Mouse (Mus musculus) limb, embryonic 15.5 days (tissue): ENCODE results near the gene Elovl6. TPM values are rescaled to one million over a fixed set of nuclear protein-coding genes. Genes with fewer than 3 reads are reported as not detected.

Experiments used
- ATAC-seq: fragments of 200-750 bp; cut with Nextera tagmentation; 2 replicates; pipeline ENCODE4 v1.8.0; 2017; ENCODE audit warnings: low read depth, moderate TSS enrichment; ENCODE audit not compliant: insufficient number of reproducible peaks, low FRiP score, low TSS enrichment
- H3K27ac ChIP-seq: fragments of 300-500 bp; sonication (generic); 2 replicates; pipeline ENCODE4 v1.5.1; 2015; ENCODE audit warnings: moderate library complexity, mild to moderate bottlenecking, inconsistent platforms
- H3K27me3 ChIP-seq: fragments of 300-500 bp; sonication (generic); 2 replicates; pipeline ENCODE4 v1.6.1; 2015; ENCODE audit warnings: inconsistent platforms
- H3K36me3 ChIP-seq: fragments of 300-500 bp; sonication (generic); 2 replicates; pipeline ENCODE4 v1.6.1; 2015; ENCODE audit warnings: inconsistent platforms
- H3K4me1 ChIP-seq: fragments of 300-500 bp; sonication (generic); 2 replicates; pipeline ENCODE4 v1.6.1; 2015; ENCODE audit warnings: inconsistent platforms
- H3K4me2 ChIP-seq: fragments of 300-500 bp; sonication (generic); 2 replicates; pipeline ENCODE4 v1.6.1; 2015; ENCODE audit warnings: mild to moderate bottlenecking, inconsistent platforms
- H3K4me3 ChIP-seq: fragments of 300-500 bp; sonication (generic); 2 replicates; pipeline ENCODE4 v1.5.1; 2015; ENCODE audit warnings: mild to moderate bottlenecking, inconsistent platforms
- H3K9ac ChIP-seq: fragments of 300-500 bp; sonication (generic); 2 replicates; pipeline ENCODE4 v1.6.1; 2015; ENCODE audit warnings: inconsistent platforms
- H3K9me3 ChIP-seq: fragments of 300-500 bp; sonication (generic); 2 replicates; pipeline ENCODE4 v1.6.1; 2016; ENCODE audit warnings: inconsistent platforms
- WGBS: fragments of 180-500 bp; shearing (Covaris S2); methylation state at CpG from one replicate; pipeline ENCODE4 v1.1.7; 2015; 5-methylcytosine and 5-hydroxymethylcytosine counted together
- polyA plus RNA-seq: library from polyadenylated mRNA; unstranded; fragments of >200 nt; fragmentation: Nextera tagmentation; extraction: Ambion mirVana; gene quantifications from 2 replicates; pipeline ENCODE4 v1.2.1, GENCODE M21; 2015

The Elovl6 gene
- polyA plus RNA-seq, 1 experiment from 2014 or later: 23.3 TPM

DNA sequence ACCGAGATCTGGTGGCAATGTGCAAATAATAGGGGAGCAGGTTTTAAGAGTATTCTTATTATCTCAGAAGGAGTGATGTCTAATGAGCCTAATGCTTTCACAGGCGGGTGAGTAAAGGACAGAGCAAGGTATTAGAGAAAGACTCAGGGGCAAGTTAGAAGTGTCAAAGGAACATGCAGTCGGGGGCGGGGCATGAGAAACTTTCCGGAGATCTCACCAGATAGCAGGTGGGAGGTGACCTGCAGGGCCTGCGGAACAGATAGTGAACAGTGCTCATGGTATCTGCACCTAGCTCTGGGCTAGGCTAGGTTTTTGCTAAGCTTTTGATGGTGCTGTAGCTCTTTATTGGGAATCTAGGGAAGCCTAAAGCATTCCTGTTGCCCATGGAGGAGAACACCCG is 25.4 kb downstream of the Elovl6 start:
- no peak for ATAC-seq
- Histone ChIP-seq H3K9me3 (no peaks in the 10 kb centered on the region), H3K4me1 (no peaks in the 10 kb centered on the region), H3K4me2 (no peak overlapping the region), H3K4me3 (no peak overlapping the region), H3K9ac (no peak overlapping the region), H3K27ac (no peak overlapping the region), H3K27me3 (no peaks in the 10 kb centered on the region), H3K36me3 (peaks cover 3% of the 10 kb centered on the region; the same call in 1 of the 2 replicates)
- WGBS: 81% methylated on average over 7 of the region's 7 CpGs

DNA sequence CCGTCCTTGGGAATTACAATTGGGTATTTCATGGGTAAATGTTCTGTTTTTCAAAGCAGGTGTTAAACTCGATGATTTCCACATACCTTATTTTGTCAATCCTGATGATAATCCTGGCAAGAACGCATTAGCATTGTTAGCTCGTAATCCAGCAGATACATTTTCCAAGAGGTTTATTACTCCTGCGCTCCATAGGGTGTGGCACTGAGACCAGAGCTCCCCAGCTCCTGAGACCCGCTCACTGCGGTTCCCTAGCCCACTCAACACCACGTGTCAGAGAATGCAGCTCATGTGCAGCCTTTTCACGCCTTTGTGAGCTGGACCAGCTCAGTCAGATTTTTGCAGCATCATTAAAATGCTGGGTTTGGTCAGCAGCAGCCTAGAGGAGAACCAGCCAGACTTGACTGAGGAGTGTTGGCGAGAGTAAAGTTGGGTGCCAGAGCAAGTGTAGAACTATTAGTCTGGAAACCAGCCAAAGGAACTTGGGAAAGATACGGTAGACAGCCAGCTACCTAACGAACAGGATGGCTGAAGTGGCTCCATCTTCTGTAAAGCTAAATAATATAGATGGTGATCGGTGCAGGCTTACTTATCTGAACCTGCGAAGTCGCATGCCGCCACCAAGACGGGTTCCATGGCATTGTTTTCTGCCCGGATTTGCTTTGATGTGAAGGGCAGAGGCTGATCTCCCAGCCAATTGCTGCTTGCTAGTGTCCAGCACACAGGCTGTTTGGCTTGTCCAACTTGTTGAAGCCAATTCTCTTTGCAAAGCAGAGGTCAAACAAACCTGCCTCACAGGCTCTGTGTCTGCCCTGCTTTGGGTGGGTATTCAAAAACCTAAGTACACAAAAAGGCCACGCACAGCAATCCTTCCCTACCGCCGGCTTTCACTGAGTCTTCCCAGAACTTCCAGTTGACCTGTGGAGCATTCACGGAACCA is 26.1 kb downstream of the Elovl6 start:
- 79% methylated on average over 22 of the region's 22 CpGs for WGBS

DNA sequence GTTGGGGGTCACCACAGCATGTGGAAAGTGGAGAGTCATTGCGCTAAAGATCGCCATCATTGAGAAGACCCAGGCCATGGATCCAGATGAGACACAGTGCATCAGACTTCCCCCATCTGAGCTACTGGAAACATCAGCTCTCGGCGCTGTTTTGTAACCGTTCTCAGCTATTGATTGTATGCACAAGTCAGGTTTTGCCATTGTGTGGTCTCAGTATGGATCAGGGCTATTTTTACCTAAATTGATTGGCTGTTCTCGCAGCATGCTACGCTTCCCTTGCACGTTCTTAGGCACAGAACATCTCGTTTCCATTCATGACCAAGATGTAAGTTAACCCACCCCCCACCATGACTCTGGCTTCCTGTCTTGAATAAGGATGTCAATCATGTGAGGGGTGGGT is 27.9 kb downstream of the Elovl6 start:
- H3K4me3 ChIP-seq: no peak overlapping the region
- no peaks in the 10 kb centered on the region for H3K27me3 ChIP-seq
- WGBS: 95% methylated on average over 9 of the region's 9 CpGs
- H3K27ac ChIP-seq: no peak overlapping the region
- H3K9me3 ChIP-seq: no peaks in the 10 kb centered on the region
- H3K4me1 ChIP-seq: no peaks in the 10 kb centered on the region
- H3K36me3 ChIP-seq: 0 out of 2 replicates have a peak, but pooled peaks cover 2% of the 10 kb centered on the region
- ATAC-seq: no peak
- H3K9ac ChIP-seq: no peak overlapping the region
- no peak overlapping the region for H3K4me2 ChIP-seq

More for the DNA sequence above, 26.1 kb downstream of the Elovl6 start:
- Histone ChIP-seq H3K27ac (peak overlapping the region; percentile 34; the same call in 1 of the 2 replicates), H3K36me3 (peaks cover 3% of the 10 kb centered on the region; the same call in 1 of the 2 replicates), H3K9ac (no peak overlapping the region), H3K4me1 (no peaks in the 10 kb centered on the region), H3K9me3 (no peaks in the 10 kb centered on the region), H3K27me3 (no peaks in the 10 kb centered on the region), H3K4me2 (no peak overlapping the region), H3K4me3 (no peak overlapping the region)
- no peak for ATAC-seq

DNA sequence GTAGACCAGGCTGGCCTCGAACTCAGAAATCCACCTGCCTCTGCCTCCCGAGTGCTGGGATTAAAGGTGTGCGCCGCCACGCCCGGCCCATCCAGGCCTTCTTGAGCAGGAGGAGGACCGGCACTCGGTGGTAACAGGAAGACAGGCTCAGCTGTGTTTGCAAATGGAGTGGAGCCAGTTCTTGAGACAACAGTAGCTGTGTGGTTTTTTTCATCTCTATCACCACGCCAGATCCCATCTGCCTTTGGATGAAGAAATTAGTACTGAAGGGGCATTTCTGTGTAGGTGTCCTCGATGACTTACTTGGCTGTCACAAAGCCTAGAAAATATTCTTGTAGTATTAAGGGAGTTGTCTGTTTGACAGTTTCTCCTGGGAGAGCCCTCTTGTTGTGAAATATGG is 28.9 kb downstream of the Elovl6 start:
- Histone ChIP-seq H3K4me1 (0 out of 2 replicates have a peak, but pooled peaks cover 1% of the 10 kb centered on the region), H3K4me3 (no peak overlapping the region), H3K4me2 (no peak overlapping the region), H3K9ac (no peak overlapping the region), H3K36me3 (0 out of 2 replicates have a peak, but pooled peaks cover 2% of the 10 kb centered on the region), H3K27me3 (no peaks in the 10 kb centered on the region), H3K27ac (no peak overlapping the region), H3K9me3 (no peaks in the 10 kb centered on the region)
- ATAC-seq: no peak
- 90% methylated on average over 10 of the region's 10 CpGs for WGBS

DNA sequence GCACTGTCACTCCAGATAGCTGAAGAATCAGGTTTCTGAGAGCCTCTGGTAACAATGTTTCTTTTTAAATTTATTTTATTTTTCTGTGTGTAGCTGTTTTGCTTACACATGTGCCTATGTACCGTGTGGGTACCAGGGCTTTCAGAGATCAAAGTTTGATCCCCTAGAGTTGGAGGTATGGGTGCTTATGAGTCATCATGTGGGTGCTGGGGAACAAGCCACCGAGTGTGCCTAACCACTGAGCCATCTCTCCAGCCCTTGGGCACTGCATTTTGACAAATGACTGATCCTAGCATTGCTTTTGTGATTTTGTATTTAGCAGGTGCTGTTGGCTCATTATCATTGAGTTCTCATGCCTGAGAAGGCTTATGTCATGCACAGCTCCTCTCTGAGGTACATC is 29.7 kb downstream of the Elovl6 start:
- 0 out of 2 replicates have a peak, but pooled peaks cover 2% of the 10 kb centered on the region for H3K36me3 ChIP-seq
- ATAC-seq: no peak
- H3K27ac ChIP-seq: no peak overlapping the region
- H3K4me2 ChIP-seq: no peak overlapping the region
- no peak overlapping the region for H3K4me3 ChIP-seq
- H3K4me1 ChIP-seq: 0 out of 2 replicates have a peak, but pooled peaks cover 2% of the 10 kb centered on the region
- no peaks in the 10 kb centered on the region for H3K9me3 ChIP-seq
- no peak overlapping the region for H3K9ac ChIP-seq
- WGBS: 82% methylated on average over 2 of the region's 2 CpGs
- H3K27me3 ChIP-seq: no peaks in the 10 kb centered on the region

DNA sequence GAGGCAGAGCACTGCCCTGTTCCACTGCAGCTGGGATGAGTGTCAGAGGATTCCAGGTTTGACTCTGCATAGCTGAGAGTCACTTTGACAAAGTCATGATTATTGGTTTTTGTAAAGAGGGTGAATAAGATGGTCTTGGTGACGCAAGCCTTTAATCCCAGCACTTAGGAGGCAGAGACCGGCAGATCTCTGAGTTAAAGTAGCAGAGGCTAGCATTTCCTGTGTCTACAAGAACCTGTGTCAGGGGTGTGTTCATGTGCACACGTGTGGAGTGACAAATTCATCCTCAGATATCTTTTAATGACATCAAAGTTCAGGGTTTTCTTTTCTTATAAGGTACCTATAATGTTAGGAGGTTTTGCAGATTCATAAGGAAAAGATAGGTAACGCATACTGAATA is 30.3 kb downstream of the Elovl6 start:
- ATAC-seq: no peak
- H3K9ac ChIP-seq: no peak overlapping the region
- H3K9me3 ChIP-seq: no peaks in the 10 kb centered on the region
- H3K4me3 ChIP-seq: no peak overlapping the region
- H3K27ac ChIP-seq: no peak overlapping the region
- 89% methylated on average over 4 of the region's 4 CpGs for WGBS
- 0 out of 2 replicates have a peak, but pooled peaks cover 2% of the 10 kb centered on the region for H3K36me3 ChIP-seq
- no peaks in the 10 kb centered on the region for H3K27me3 ChIP-seq
- no peak overlapping the region for H3K4me2 ChIP-seq
- H3K4me1 ChIP-seq: 0 out of 2 replicates have a peak, but pooled peaks cover 2% of the 10 kb centered on the region

DNA sequence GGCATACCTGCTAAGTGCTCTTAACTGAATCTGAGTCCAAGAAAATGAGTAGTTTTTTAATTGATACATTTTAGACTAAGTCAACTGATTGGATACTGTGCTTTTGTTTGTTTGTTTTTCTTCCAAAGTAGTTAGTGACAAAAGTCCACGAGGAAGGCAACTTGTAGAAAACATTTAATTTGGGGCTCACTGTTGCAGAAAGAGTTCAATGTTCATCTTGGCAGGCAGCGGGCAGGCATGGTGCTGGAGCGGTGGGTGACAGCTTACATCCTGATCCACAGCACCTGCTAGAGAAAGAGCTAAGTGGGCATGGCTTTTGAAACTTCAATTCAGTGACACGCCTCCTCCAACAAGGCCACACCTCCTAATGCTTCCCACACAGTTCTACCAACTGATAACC is 31.7 kb downstream of the Elovl6 start:
- ATAC-seq: no peak
- 0 out of 2 replicates have a peak, but pooled peaks cover 2% of the 10 kb centered on the region for H3K36me3 ChIP-seq
- H3K27me3 ChIP-seq: no peaks in the 10 kb centered on the region
- H3K9me3 ChIP-seq: no peaks in the 10 kb centered on the region
- H3K4me3 ChIP-seq: no peak overlapping the region
- 89% methylated on average over 4 of the region's 4 CpGs for WGBS
- no peak overlapping the region for H3K4me2 ChIP-seq
- no peak overlapping the region for H3K9ac ChIP-seq
- 0 out of 2 replicates have a peak, but pooled peaks cover 2% of the 10 kb centered on the region for H3K4me1 ChIP-seq
- H3K27ac ChIP-seq: no peak overlapping the region

DNA sequence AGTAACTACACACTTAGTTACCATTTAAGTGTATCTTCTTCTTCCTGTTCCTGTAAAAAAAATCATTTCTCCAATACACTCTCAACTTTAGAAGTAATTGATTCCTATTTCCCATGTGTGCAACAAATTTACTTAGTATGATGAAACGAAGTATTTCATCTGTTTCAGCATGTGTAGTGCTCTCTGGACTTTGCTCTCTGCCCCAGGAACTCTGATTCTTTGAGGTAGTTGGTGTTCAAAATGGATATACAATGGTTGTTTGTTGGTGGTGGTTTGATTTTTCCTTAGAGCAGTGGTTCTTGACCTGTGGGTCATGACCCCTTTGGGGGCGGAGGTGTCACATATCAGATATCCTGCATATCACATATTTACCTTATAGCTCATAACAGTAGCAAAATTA is 32.7 kb downstream of the Elovl6 start:
- ATAC-seq: no peak
- H3K9me3 ChIP-seq: no peaks in the 10 kb centered on the region
- no peak overlapping the region for H3K4me3 ChIP-seq
- no peaks in the 10 kb centered on the region for H3K27me3 ChIP-seq
- H3K4me1 ChIP-seq: 0 out of 2 replicates have a peak, but pooled peaks cover 2% of the 10 kb centered on the region
- H3K9ac ChIP-seq: no peak overlapping the region
- 91% methylated on average over 2 of the region's 2 CpGs for WGBS
- H3K4me2 ChIP-seq: no peak overlapping the region
- no peak overlapping the region for H3K27ac ChIP-seq
- H3K36me3 ChIP-seq: 0 out of 2 replicates have a peak, but pooled peaks cover 2% of the 10 kb centered on the region

DNA sequence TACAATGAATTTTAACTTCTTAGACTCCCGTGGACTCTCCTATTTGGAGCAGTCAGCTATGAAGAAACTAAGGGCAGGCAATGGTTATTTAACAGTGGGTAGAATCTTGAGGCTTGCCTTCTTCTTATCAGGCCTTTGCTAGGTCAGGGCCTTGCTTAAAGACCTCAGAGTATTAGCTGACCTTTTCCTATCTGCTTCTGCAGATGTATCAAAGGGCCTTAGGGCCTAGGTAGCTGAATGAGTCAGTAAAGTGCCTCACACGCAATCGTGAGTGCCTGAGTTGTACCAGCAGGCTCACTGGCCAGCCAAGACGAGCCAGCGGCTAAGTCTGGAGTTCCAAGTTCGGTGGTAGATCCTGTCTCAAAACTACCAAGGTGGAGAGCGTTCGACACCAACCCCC is 33.3 kb downstream of the Elovl6 start:
- no peak for ATAC-seq
- H3K9ac ChIP-seq: no peak overlapping the region
- 0 out of 2 replicates have a peak, but pooled peaks cover 2% of the 10 kb centered on the region for H3K4me1 ChIP-seq
- no peak overlapping the region for H3K4me3 ChIP-seq
- no peaks in the 10 kb centered on the region for H3K27me3 ChIP-seq
- no peak overlapping the region for H3K4me2 ChIP-seq
- H3K27ac ChIP-seq: no peak overlapping the region
- 81% methylated on average over 8 of the region's 8 CpGs for WGBS
- 0 out of 2 replicates have a peak, but pooled peaks cover 2% of the 10 kb centered on the region for H3K36me3 ChIP-seq
- no peaks in the 10 kb centered on the region for H3K9me3 ChIP-seq

DNA sequence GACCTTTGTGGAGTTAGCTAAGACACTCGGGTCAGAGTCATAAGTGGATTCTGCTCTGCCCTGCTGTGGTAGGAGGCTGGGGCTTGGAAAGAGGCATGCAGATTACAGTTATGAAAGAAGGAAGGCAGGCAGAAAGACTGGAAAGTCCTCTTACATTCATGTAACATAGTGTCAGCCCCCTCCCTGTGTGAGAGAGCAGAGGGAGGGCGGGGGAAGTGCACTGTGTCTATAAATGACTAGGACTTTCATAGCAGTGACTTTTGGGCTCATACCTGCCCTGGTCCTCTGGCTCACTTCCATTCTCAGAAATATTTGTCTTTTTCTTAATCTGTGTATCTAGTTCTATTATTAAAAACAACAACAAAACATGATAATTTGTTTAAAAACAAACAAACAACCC is 33.9 kb downstream of the Elovl6 start:
- Histone ChIP-seq H3K9me3 (no peaks in the 10 kb centered on the region), H3K27me3 (no peaks in the 10 kb centered on the region), H3K27ac (no peak overlapping the region), H3K9ac (no peak overlapping the region), H3K4me2 (no peak overlapping the region), H3K36me3 (0 out of 2 replicates have a peak, but pooled peaks cover 2% of the 10 kb centered on the region), H3K4me3 (no peak overlapping the region), H3K4me1 (0 out of 2 replicates have a peak, but pooled peaks cover 2% of the 10 kb centered on the region)
- 80% methylated on average over 2 of the region's 2 CpGs for WGBS
- no peak for ATAC-seq

DNA sequence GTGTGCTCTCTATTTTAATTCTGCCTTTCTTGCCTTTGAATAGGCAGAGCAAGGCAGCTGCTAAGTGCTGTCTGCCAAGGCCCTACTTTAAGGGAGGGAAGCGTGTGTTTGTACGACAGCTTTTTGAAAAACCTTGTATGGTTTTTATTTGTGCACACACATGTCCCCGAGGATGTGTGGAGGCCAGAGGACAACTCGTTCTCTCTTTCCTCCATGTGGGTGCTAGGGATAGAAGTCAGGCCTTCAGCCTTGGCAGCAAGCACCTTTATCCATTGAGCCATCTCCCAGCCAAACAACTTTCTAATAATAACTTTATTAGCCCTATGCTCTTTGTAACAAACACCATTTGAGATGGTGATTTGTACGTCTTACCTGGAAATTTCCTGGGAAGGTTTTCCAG is 34.7 kb downstream of the Elovl6 start:
- H3K36me3 ChIP-seq: 0 out of 2 replicates have a peak, but pooled peaks cover 2% of the 10 kb centered on the region
- H3K4me1 ChIP-seq: 0 out of 2 replicates have a peak, but pooled peaks cover 2% of the 10 kb centered on the region
- no peaks in the 10 kb centered on the region for H3K9me3 ChIP-seq
- no peak overlapping the region for H3K4me3 ChIP-seq
- no peak overlapping the region for H3K4me2 ChIP-seq
- no peak for ATAC-seq
- no peaks in the 10 kb centered on the region for H3K27me3 ChIP-seq
- H3K27ac ChIP-seq: peak overlapping the region; percentile 43; the same call in 1 of the 2 replicates
- H3K9ac ChIP-seq: no peak overlapping the region
- WGBS: 62% methylated on average over 5 of the region's 5 CpGs

DNA sequence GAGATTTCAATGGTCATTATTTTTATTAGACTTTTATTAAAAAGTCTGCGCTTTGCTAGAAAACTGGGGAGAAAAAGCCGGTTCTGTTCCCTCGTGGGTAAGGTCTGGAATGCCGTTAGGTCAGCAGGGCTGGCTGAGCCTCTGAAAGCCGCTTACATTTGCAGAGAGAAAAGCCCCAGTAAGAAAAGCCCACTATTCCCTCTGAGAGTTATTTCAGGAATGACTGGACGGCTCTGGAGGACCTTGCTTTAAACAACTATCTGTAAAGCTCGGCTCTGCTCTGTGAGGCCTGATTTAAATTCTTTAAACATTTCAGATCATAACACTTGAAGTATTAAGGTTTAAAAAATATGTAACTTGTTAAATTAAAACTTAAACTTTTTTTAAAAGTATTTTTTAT is 36.4 kb downstream of the Elovl6 start:
- Histone ChIP-seq H3K4me1 (peaks cover 6% of the 10 kb centered on the region; the same call in 1 of the 2 replicates), H3K36me3 (0 out of 2 replicates have a peak, but pooled peaks cover 2% of the 10 kb centered on the region), H3K9me3 (no peaks in the 10 kb centered on the region), H3K9ac (no peak overlapping the region), H3K4me2 (no peak overlapping the region), H3K27me3 (no peaks in the 10 kb centered on the region), H3K27ac (peak overlapping the region; percentile 19; the same call in 1 of the 2 replicates), H3K4me3 (no peak overlapping the region)
- 36% methylated on average over 7 of the region's 7 CpGs for WGBS
- ATAC-seq: no peak
